Comparison of ENCODE assay signal across 14 mouse cellular contexts in the genomic region with DNA sequence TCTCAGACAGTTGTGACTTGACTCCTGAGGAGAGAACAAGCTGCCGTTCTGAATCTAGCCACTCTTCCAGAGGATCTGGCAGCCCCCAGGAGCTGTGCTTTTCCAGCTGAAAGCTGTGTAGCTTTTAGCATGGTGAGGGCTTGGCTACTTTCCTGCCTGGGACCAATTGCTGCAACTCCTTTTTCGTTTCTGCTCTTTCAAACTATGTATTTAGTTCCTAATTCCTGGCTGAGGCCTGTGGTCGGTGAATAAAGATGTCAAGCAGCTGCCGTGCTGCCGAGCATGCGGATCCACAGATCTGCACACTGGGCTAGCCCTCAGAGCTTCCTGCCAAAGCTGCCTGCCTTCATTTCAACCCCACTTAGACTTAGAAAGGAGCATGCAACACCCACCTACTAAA. TPM values are rescaled to one million over a fixed set of nuclear protein-coding genes. Genes with fewer than 3 reads are reported as not detected.
DNase-seq lines count a peak whose midpoint lies in the region; ATAC-seq lines count a peak whose summit lies in the region.
"Had no signal": no experiment of that assay in that cellular context is flagged by ENCODE, and none has a peak within 500 bp of the region (broad histone marks: within the 10 kb centered on the region; RNA-seq: fewer than 3 reads in every experiment).

No protein-coding gene starts in this region.

- 58% methylated on average over 6 of the region's 6 CpGs for WGBS in kidney, embryonic 15.5 days
- 71% methylated on average over 6 of the region's 6 CpGs for WGBS in liver, embryonic 13.5 days (ENCODE audit: insufficient replicate concordance)
- WGBS in embryonic facial prominence, embryonic 13.5 days, result 57% methylated on average over 6 of the region's 6 CpGs

- no peak overlapping the region for H3K4me2 ChIP-seq in kidney, embryonic 15.5 days
- no peak overlapping the region for H3K4me2 ChIP-seq in liver, embryonic 13.5 days
- H3K4me2 ChIP-seq in embryonic facial prominence, embryonic 13.5 days, result no peak overlapping the region
- H3K4me2 ChIP-seq: heart, embryonic 13.5 days; midbrain, embryonic 12.5 days had no signal

- no peak for ATAC-seq in kidney, embryonic 15.5 days (replicated peaks; ENCODE audit: low FRiP score)
- ATAC-seq in liver, embryonic 13.5 days (ENCODE audit: low read depth), result no peak
- no peak for ATAC-seq in embryonic facial prominence, embryonic 13.5 days (ENCODE audit: insufficient number of reproducible peaks, insufficient read depth, low FRiP score, low TSS enrichment, low read depth)
- peak; percentile 52 to 65; a peak in 3 of 4 replicates for ATAC-seq in hematopoietic stem cell, adult 5-6 weeks (replicated peaks in 1 of 2; ENCODE audit: insufficient read depth in 1 of 2, low FRiP score in 2 of 2, low TSS enrichment in 1 of 2, low read depth in 1 of 2, poor library complexity in 2 of 2, severe bottlenecking in 2 of 2)
- ATAC-seq: forebrain, embryonic 16.5 days; inflammation-experienced regulatory T-cells, adult 6 months; Patski had no signal

- no peak overlapping the region for H3K4me3 ChIP-seq in kidney, embryonic 15.5 days (replicated peaks)
- H3K4me3 ChIP-seq in liver, embryonic 13.5 days (replicated peaks), result no peak overlapping the region
- H3K4me3 ChIP-seq in embryonic facial prominence, embryonic 13.5 days, result no peak overlapping the region
- H3K4me3 ChIP-seq: heart, embryonic 13.5 days; midbrain, embryonic 12.5 days had no signal

- peak overlapping the region; percentile 57 for H3K27ac ChIP-seq in kidney, embryonic 15.5 days
- 0 out of 2 replicates have a peak overlapping the region, but pooled peaks have one; percentile 29 for H3K27ac ChIP-seq in liver, embryonic 13.5 days
- peak overlapping the region; percentile 49; the same call in 1 of the 2 replicates for H3K27ac ChIP-seq in embryonic facial prominence, embryonic 13.5 days
- H3K27ac ChIP-seq: heart, embryonic 13.5 days; liver, embryonic 14.5 days; midbrain, embryonic 12.5 days had no signal

- H3K9ac ChIP-seq in kidney, embryonic 15.5 days, result no peak overlapping the region
- H3K9ac ChIP-seq in liver, embryonic 13.5 days, result no peak overlapping the region
- no peak overlapping the region for H3K9ac ChIP-seq in embryonic facial prominence, embryonic 13.5 days
- H3K9ac ChIP-seq: heart, embryonic 13.5 days; liver, embryonic 14.5 days; midbrain, embryonic 12.5 days had no signal

- no peaks in the 10 kb centered on the region for H3K9me3 ChIP-seq in kidney, embryonic 15.5 days (replicated peaks)
- H3K9me3 ChIP-seq in liver, embryonic 13.5 days (replicated peaks), result no peaks in the 10 kb centered on the region
- no peaks in the 10 kb centered on the region for H3K9me3 ChIP-seq in embryonic facial prominence, embryonic 13.5 days
- H3K9me3 ChIP-seq: heart, embryonic 13.5 days; midbrain, embryonic 12.5 days had no signal

- DNase-seq in kidney, adult 11 months, result no peak
- no peak for DNase-seq in liver, embryonic 13.5 days
- no peak for DNase-seq in liver
- no peak for DNase-seq in spleen, adult 18-20 months
- DNase-seq: gastrocnemius, postnatal 36 days had no signal

- peaks cover 9% of the 10 kb centered on the region; the same call in 1 of the 2 replicates for H3K36me3 ChIP-seq in kidney, embryonic 15.5 days
- H3K36me3 ChIP-seq in liver, embryonic 13.5 days, result peaks cover 12% of the 10 kb centered on the region; the same call in 1 of the 2 replicates
- H3K36me3 ChIP-seq in embryonic facial prominence, embryonic 13.5 days, result peaks cover 7% of the 10 kb centered on the region; the same call in 1 of the 2 replicates
- H3K36me3 ChIP-seq: midbrain, embryonic 12.5 days had no signal

- no peaks in the 10 kb centered on the region for H3K27me3 ChIP-seq in kidney, embryonic 15.5 days
- no peaks in the 10 kb centered on the region for H3K27me3 ChIP-seq in liver, embryonic 13.5 days
- H3K27me3 ChIP-seq in embryonic facial prominence, embryonic 13.5 days, result no peaks in the 10 kb centered on the region
- H3K27me3 ChIP-seq: heart, embryonic 13.5 days; midbrain, embryonic 12.5 days; Patski had no signal

- peaks cover 5% of the 10 kb centered on the region for H3K4me1 ChIP-seq in kidney, embryonic 15.5 days
- H3K4me1 ChIP-seq in liver, embryonic 13.5 days (replicated peaks), result peaks cover 32% of the 10 kb centered on the region
- peaks cover 3% of the 10 kb centered on the region; the same call in 1 of the 2 replicates for H3K4me1 ChIP-seq in embryonic facial prominence, embryonic 13.5 days
- H3K4me1 ChIP-seq: midbrain, embryonic 12.5 days had no signal

RNA-seq across cellular contexts. Expression of a gene that starts 45.4 kb away (rescaled TPM):
- polyA plus RNA-seq in kidney, embryonic 15.5 days (2015; fragmentation: Nextera tagmentation; extraction: Ambion mirVana), result 29.2 and 30.6 TPM in 2 replicates
- 18.6 and 20.5 TPM in 2 replicates for polyA plus RNA-seq in liver, embryonic 13.5 days (2015; fragmentation: Nextera tagmentation; extraction: Ambion mirVana)
- 6.6 and 6.9 TPM in 2 replicates for polyA plus RNA-seq in embryonic facial prominence, embryonic 13.5 days (2015; fragmentation: Nextera tagmentation; extraction: Ambion mirVana)
- 28.5 and 46.1 TPM in 2 replicates for total RNA-seq in hematopoietic stem cell, adult 5-6 weeks (2017)

RNA-seq across cellular contexts. Expression of a gene that starts 48.3 kb away (rescaled TPM):
- 69.3 and 71.1 TPM in 2 replicates for polyA plus RNA-seq in kidney, embryonic 15.5 days (2015; fragmentation: Nextera tagmentation; extraction: Ambion mirVana)
- 23.6 and 27.2 TPM in 2 replicates for polyA plus RNA-seq in liver, embryonic 13.5 days (2015; fragmentation: Nextera tagmentation; extraction: Ambion mirVana)
- polyA plus RNA-seq in embryonic facial prominence, embryonic 13.5 days (2015; fragmentation: Nextera tagmentation; extraction: Ambion mirVana), result 82.8 and 85.6 TPM in 2 replicates
- 34.5 and 38.0 TPM in 2 replicates for total RNA-seq in hematopoietic stem cell, adult 5-6 weeks (2017)

RNA-seq across cellular contexts. Expression of a gene that starts 48.7 kb away (rescaled TPM):
- polyA plus RNA-seq in kidney, embryonic 15.5 days (2015; fragmentation: Nextera tagmentation; extraction: Ambion mirVana), result 26.7 and 28.6 TPM in 2 replicates
- 21.5 and 22.8 TPM in 2 replicates for polyA plus RNA-seq in liver, embryonic 13.5 days (2015; fragmentation: Nextera tagmentation; extraction: Ambion mirVana)
- polyA plus RNA-seq in embryonic facial prominence, embryonic 13.5 days (2015; fragmentation: Nextera tagmentation; extraction: Ambion mirVana), result 27.6 and 34.7 TPM in 2 replicates
- 31.3 and 52.2 TPM in 2 replicates for total RNA-seq in hematopoietic stem cell, adult 5-6 weeks (2017)

Comparison
In these comparisons a context has a peak if more than half of its experiments do, and no peak if none do; other contexts are left out.
1. ATAC-seq: peak in hematopoietic stem cell, adult 5-6 weeks (2 of 2); none in kidney, embryonic 15.5 days (single experiment), liver, embryonic 13.5 days (single experiment) and embryonic facial prominence, embryonic 13.5 days (single experiment).
2. Peak in every context shown above with its lines, with median percentiles within 50 percentile points of each other: H3K27ac ChIP-seq.